Mouse (Mus musculus): ENCODE measurements at regions not wholly inside any gene's neighbourhood (a gene's known extent, or its start where the extent isn't known, plus 50 kb on each side); places are given as distances from the start of the nearest gene placed in this dataset.

GRCm38 (mm10) chr11:63753260-63753659 is 168.8 kb downstream of the Hs3st3b1 start:
- DNase-seq (ENCODE audit: low read depth, low spot score), result no peak

GRCm38 (mm10) chr11:63754826-63755225 is 167.3 kb downstream of the Hs3st3b1 start:
- no peak for DNase-seq (ENCODE audit: low read depth, low spot score)

GRCm38 (mm10) chr11:63758313-63758712 is 163.8 kb downstream of the Hs3st3b1 start:
- no peak for DNase-seq (ENCODE audit: low read depth, low spot score)

- DNase-seq (ENCODE audit: low read depth, low spot score), result no peak
These were observed 160.5 kb downstream of the Hs3st3b1 start for GRCm38 (mm10) chr11:63761561-63761960.

- no peak for DNase-seq (ENCODE audit: low read depth, low spot score)
These were observed 154.3 kb downstream of the Hs3st3b1 start for GRCm38 (mm10) chr11:63767631-63768250.

GRCm38 (mm10) chr11:63769738-63770137 is 152.4 kb downstream of the Hs3st3b1 start:
- DNase-seq (ENCODE audit: low read depth, low spot score), result no peak

- DNase-seq (ENCODE audit: low read depth, low spot score), result no peak
These were observed 146.7 kb downstream of the Hs3st3b1 start for GRCm38 (mm10) chr11:63775382-63775781.

- no peak for DNase-seq (ENCODE audit: low read depth, low spot score)
These were observed 142.7 kb downstream of the Hs3st3b1 start for GRCm38 (mm10) chr11:63779371-63779770.

- peak; percentile 34 for DNase-seq (ENCODE audit: low read depth, low spot score)
These were observed 139.8 kb downstream of the Hs3st3b1 start for GRCm38 (mm10) chr11:63781967-63782915.

GRCm38 (mm10) chr11:63785281-63785886 is 136.7 kb downstream of the Hs3st3b1 start:
- no peak for DNase-seq (ENCODE audit: low read depth, low spot score)

- DNase-seq (ENCODE audit: low read depth, low spot score), result no peak
These were observed 136.1 kb downstream of the Hs3st3b1 start for GRCm38 (mm10) chr11:63785965-63786364.

- no peak for DNase-seq (ENCODE audit: low read depth, low spot score)
These were observed 132.5 kb downstream of the Hs3st3b1 start for GRCm38 (mm10) chr11:63789473-63790120.

- DNase-seq (ENCODE audit: low read depth, low spot score), result no peak
These were observed 130.9 kb downstream of the Hs3st3b1 start for GRCm38 (mm10) chr11:63791004-63791862.

GRCm38 (mm10) chr11:63793732-63794503 is 128.2 kb downstream of the Hs3st3b1 start:
- no peak for DNase-seq (ENCODE audit: low read depth, low spot score)

- no peak for DNase-seq (ENCODE audit: low read depth, low spot score)
These were observed 109.9 kb downstream of the Hs3st3b1 start for GRCm38 (mm10) chr11:63812146-63812545.

GRCm38 (mm10) chr11:63822847-63823246 is 99.2 kb downstream of the Hs3st3b1 start:
- DNase-seq (ENCODE audit: low read depth, low spot score), result no peak

GRCm38 (mm10) chr11:63827271-63827762 is 94.8 kb downstream of the Hs3st3b1 start:
- no peak for DNase-seq (ENCODE audit: low read depth, low spot score)

- no peak for DNase-seq (ENCODE audit: low read depth, low spot score)
These were observed 88.6 kb downstream of the Hs3st3b1 start for GRCm38 (mm10) chr11:63833480-63833879.

GRCm38 (mm10) chr11:63834140-63834539 is 88.0 kb downstream of the Hs3st3b1 start:
- DNase-seq (ENCODE audit: low read depth, low spot score), result no peak

- DNase-seq (ENCODE audit: low read depth, low spot score), result no peak
These were observed 87.5 kb downstream of the Hs3st3b1 start for GRCm38 (mm10) chr11:63834631-63835030.
